Mouse (Mus musculus) neural tube, embryonic 12.5 days (tissue): Measurements from ENCODE around the gene Fam214a. TPM values are rescaled to one million over a fixed set of nuclear protein-coding genes. Genes with fewer than 3 reads are reported as not detected.
"Not testable (repeated sequence)": the region's sequence is repeated elsewhere in the genome, so short reads cannot be mapped to it uniquely, and the experiment has no call there.

Experiments
- ATAC-seq: fragments of 200-750 bp; cut with Nextera tagmentation; 2 replicates; pipeline ENCODE4 v1.8.0; 2017; ENCODE audit warnings: low read depth, mild to moderate bottlenecking, moderate TSS enrichment, moderate library complexity; ENCODE audit not compliant: low FRiP score
- H3K27ac ChIP-seq: fragments of 300-500 bp; sonication (generic); 2 replicates; pipeline ENCODE4 v1.5.1; 2016
- H3K27me3 ChIP-seq: fragments of 300-500 bp; sonication (generic); replicated peaks from 2 replicates; pipeline ENCODE4 v1.6.1; 2016; ENCODE audit warnings: mild to moderate bottlenecking
- H3K36me3 ChIP-seq: fragments of 300-500 bp; sonication (generic); 2 replicates; pipeline ENCODE4 v1.6.1; 2016; ENCODE audit warnings: mild to moderate bottlenecking
- H3K4me1 ChIP-seq: fragments of 300-500 bp; sonication (generic); 2 replicates; pipeline ENCODE4 v1.6.1; 2016
- H3K4me2 ChIP-seq: fragments of 300-500 bp; sonication (generic); replicated peaks from 2 replicates; pipeline ENCODE4 v1.6.1; 2016; ENCODE audit warnings: mild to moderate bottlenecking
- H3K4me3 ChIP-seq: fragments of 300-500 bp; sonication (generic); 2 replicates; pipeline ENCODE4 v1.5.1; 2016
- H3K9ac ChIP-seq: fragments of 300-500 bp; sonication (generic); 2 replicates; pipeline ENCODE4 v1.6.1; 2016; ENCODE audit warnings: mild to moderate bottlenecking
- H3K9me3 ChIP-seq: fragments of 300-500 bp; sonication (generic); 2 replicates; pipeline ENCODE4 v1.6.1; 2016; ENCODE audit warnings: mild to moderate bottlenecking
- WGBS: fragments of 180-500 bp; shearing (Covaris S2); methylation state at CpG from one replicate; pipeline ENCODE4 v1.1.7; 2016; 5-methylcytosine and 5-hydroxymethylcytosine counted together
- polyA plus RNA-seq: library from polyadenylated mRNA; unstranded; fragments of >200 nt; fragmentation: Nextera tagmentation; extraction: Ambion mirVana; gene quantifications from 2 replicates; pipeline ENCODE4 v1.2.1, GENCODE M21; 2016

Gene Fam214a
- polyA plus RNA-seq, 1 experiment from 2014 or later: 29.1 TPM

DNA sequence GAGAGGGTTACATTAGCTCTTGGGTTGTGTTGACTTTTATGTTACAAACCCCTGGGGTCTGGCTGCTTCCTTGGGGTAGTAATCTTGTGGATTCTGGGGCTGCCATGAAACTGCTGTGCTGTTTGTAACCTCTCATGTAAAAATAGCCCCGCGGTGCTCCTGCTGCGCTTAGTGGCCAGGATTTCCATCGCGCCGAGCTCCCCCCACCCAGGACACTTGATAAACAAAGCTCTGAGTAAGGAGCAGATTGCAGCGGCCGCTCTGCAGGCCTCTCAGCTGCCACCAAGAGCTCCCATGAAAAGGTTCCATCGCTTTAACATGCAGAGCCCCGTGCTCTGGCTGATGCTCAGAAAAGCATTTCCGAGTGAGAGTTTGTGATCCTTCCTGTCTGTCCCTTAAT is 22.1 kb downstream of the Fam214a start:
- peak overlapping the region; percentile 48 for H3K4me2 ChIP-seq
- peak overlapping the region; percentile 62; the same call in 1 of the 2 replicates for H3K27ac ChIP-seq
- H3K9me3 ChIP-seq: no peaks in the 10 kb centered on the region
- no peaks in the 10 kb centered on the region for H3K36me3 ChIP-seq
- H3K27me3 ChIP-seq: no peaks in the 10 kb centered on the region
- 0 out of 2 replicates have a peak overlapping the region, but pooled peaks have one; percentile 1 for H3K4me3 ChIP-seq
- H3K9ac ChIP-seq: peak overlapping the region; percentile 40; the same call in 1 of the 2 replicates
- H3K4me1 ChIP-seq: peaks cover 20% of the 10 kb centered on the region
- ATAC-seq: no peak
- WGBS: 4% methylated on average over 11 of the region's 11 CpGs

GRCm38 (mm10) chr9:74975416-74975815 is 22.7 kb downstream of the Fam214a start:
- Histone ChIP-seq H3K27ac (peak overlapping the region; percentile 80), H3K4me2 (peak overlapping the region; percentile 57), H3K4me1 (peaks cover 20% of the 10 kb centered on the region), H3K9me3 (no peaks in the 10 kb centered on the region), H3K4me3 (peak overlapping the region; percentile 38; the same call in 1 of the 2 replicates), H3K27me3 (no peaks in the 10 kb centered on the region), H3K9ac (peak overlapping the region; percentile 50; the same call in 1 of the 2 replicates), H3K36me3 (no peaks in the 10 kb centered on the region)
- ATAC-seq: peak; percentile 41
- 27% methylated on average over 7 of the region's 7 CpGs for WGBS

DNA sequence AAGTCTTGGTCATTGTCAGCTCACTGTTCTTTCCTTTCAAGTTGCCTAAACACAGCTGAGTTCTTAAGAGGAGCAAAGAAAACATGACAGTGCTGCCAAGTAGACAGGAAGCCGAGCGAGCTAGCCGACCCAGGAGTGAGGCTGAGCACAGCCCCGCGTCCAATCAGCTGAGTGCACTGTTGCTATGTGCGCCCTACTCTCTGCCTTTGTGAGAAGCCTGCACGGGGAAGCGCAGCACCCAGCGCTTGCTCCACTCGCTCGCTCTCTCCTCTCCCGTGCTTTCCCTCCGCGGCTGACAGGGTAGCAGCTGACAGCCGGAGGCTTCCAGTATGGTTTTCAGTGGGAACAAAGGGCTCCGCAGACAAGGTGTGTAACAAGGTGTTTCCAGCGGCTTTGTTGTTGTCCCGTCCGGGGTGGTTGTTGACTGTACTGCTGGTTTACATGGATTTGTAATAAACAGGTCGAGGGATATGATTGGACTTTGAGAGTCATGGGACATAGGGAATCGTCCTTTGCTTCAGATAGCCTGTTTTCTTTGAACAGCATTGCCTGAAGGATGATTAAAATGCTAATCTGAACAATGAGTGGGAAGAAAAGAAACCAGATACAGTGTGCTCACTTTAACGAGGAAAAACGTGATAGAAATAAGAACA is 23.4 kb downstream of the Fam214a start:
- H3K9ac ChIP-seq: peak overlapping the region; percentile 50
- H3K27me3 ChIP-seq: no peaks in the 10 kb centered on the region
- H3K4me3 ChIP-seq: peak overlapping the region; percentile 38
- H3K4me2 ChIP-seq: peak overlapping the region; percentile 57
- H3K9me3 ChIP-seq: no peaks in the 10 kb centered on the region
- H3K27ac ChIP-seq: peak overlapping the region; percentile 80
- WGBS: under 1% methylated on average over 23 of the region's 23 CpGs
- ATAC-seq: peak; percentile 98
- peaks cover 20% of the 10 kb centered on the region for H3K4me1 ChIP-seq
- no peaks in the 10 kb centered on the region for H3K36me3 ChIP-seq

- peaks cover 20% of the 10 kb centered on the region for H3K4me1 ChIP-seq
- H3K27ac ChIP-seq: no peak overlapping the region
- H3K27me3 ChIP-seq: no peaks in the 10 kb centered on the region
- no peaks in the 10 kb centered on the region for H3K9me3 ChIP-seq
- no peak overlapping the region for H3K9ac ChIP-seq
- ATAC-seq: no peak
- 81% methylated on average over 2 of the region's 2 CpGs for WGBS
- peak overlapping the region; percentile 57 for H3K4me2 ChIP-seq
- no peak overlapping the region for H3K4me3 ChIP-seq
- H3K36me3 ChIP-seq: no peaks in the 10 kb centered on the region
These were observed 24.6 kb downstream of the Fam214a start for GRCm38 (mm10) chr9:74977251-74977650.

DNA sequence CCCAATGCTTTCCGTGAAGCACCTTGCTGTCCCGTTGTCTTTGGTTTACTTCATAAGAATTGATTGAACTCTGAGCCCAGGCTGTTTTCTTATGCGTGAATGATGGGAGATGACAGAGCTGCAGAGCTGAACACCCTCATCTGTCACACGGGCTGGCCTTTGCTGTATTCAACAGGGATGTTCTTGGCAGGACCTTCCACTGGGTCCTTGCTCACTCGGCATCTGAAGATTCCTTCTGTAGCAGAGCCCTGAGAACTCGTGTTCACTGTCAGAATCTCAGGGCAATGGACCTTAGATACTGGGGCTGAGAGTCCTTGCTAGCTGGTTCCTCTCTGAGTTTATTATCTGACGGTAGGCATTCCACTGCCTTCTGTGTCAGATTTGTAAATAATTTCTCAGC is 25.3 kb downstream of the Fam214a start:
- Histone ChIP-seq H3K27me3 (no peaks in the 10 kb centered on the region), H3K9me3 (no peaks in the 10 kb centered on the region), H3K4me1 (peaks cover 20% of the 10 kb centered on the region), H3K36me3 (no peaks in the 10 kb centered on the region), H3K4me2 (peak overlapping the region; percentile 57), H3K4me3 (no peak overlapping the region), H3K27ac (no peak overlapping the region), H3K9ac (no peak overlapping the region)
- 78% methylated on average over 7 of the region's 7 CpGs for WGBS
- ATAC-seq: no peak

GRCm38 (mm10) chr9:74978868-74979267 is 26.2 kb downstream of the Fam214a start:
- Histone ChIP-seq H3K4me3 (no peak overlapping the region), H3K9ac (no peak overlapping the region), H3K4me2 (no peak overlapping the region; the same call in 1 of the 2 replicates), H3K27me3 (no peaks in the 10 kb centered on the region), H3K9me3 (no peaks in the 10 kb centered on the region), H3K4me1 (peaks cover 20% of the 10 kb centered on the region), H3K36me3 (no peaks in the 10 kb centered on the region), H3K27ac (no peak overlapping the region)
- no peak for ATAC-seq
- WGBS: 83% methylated on average over 7 of the region's 7 CpGs

- Histone ChIP-seq H3K4me1 (peaks cover 18% of the 10 kb centered on the region), H3K9me3 (no peaks in the 10 kb centered on the region), H3K27ac (no peak overlapping the region), H3K9ac (no peak overlapping the region), H3K4me2 (no peak overlapping the region), H3K27me3 (no peaks in the 10 kb centered on the region), H3K4me3 (no peak overlapping the region), H3K36me3 (no peaks in the 10 kb centered on the region)
- WGBS: 86% methylated on average over 5 of the region's 5 CpGs
- no peak for ATAC-seq
These were observed 26.7 kb downstream of the Fam214a start for GRCm38 (mm10) chr9:74979371-74979770.

DNA sequence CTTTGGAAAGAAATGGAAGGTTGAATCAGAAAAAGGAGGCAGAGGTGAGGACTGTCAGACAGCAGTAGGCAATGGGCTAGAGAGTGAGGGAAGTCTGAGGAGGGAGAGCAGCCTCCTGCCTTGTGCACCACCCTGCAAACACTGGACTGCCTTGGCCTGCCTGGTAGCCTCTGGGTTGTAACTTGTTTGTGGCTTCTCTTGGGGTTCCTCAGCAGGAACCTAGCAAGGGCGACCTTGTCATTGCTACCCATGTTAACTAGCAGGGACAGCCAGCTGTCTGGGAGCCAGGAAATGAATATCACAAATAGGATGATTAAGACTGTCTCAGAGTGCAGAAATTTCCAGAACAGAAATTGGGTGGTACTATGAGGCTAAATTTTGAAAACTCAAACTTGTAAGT is 27.2 kb downstream of the Fam214a start:
- H3K9ac ChIP-seq: no peak overlapping the region
- peaks cover 13% of the 10 kb centered on the region for H3K4me1 ChIP-seq
- H3K27me3 ChIP-seq: no peaks in the 10 kb centered on the region
- no peak overlapping the region for H3K27ac ChIP-seq
- H3K4me2 ChIP-seq: no peak overlapping the region
- H3K9me3 ChIP-seq: no peaks in the 10 kb centered on the region
- ATAC-seq: no peak
- no peak overlapping the region for H3K4me3 ChIP-seq
- H3K36me3 ChIP-seq: no peaks in the 10 kb centered on the region
- 94% methylated on average over 1 of the region's 1 CpGs for WGBS

DNA sequence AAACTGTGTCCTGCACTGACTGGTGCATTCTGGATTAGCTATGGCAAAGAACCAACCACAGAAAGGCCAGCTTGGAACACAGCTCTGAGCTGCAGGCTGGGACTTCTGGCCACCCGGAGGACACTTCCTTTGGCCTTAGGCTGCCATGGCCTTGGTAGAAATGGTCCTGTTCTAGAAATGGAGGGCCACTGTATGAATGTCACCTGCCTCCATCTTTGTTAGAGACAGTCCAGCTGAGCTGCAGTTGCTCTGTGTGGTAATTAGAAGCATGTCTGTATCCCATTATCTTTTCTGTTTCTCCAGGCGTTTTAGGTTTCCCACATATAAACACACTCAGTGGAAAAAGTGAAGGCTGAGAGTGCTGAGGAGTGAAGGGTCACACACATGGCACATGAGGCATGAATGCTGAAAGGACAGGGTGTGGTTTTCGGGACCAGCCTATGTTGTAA is 29.0 kb downstream of the Fam214a start:
- 73% methylated on average over 3 of the region's 3 CpGs for WGBS
- Histone ChIP-seq H3K4me3 (no peak overlapping the region), H3K9ac (no peak overlapping the region), H3K27me3 (no peaks in the 10 kb centered on the region), H3K4me1 (peaks cover 5% of the 10 kb centered on the region; the same call in 1 of the 2 replicates), H3K4me2 (no peak overlapping the region), H3K9me3 (no peaks in the 10 kb centered on the region), H3K36me3 (no peaks in the 10 kb centered on the region), H3K27ac (no peak overlapping the region)
- no peak for ATAC-seq

- Histone ChIP-seq H3K4me2 (no peak overlapping the region), H3K36me3 (no peaks in the 10 kb centered on the region), H3K4me3 (no peak overlapping the region), H3K27ac (no peak overlapping the region), H3K27me3 (no peaks in the 10 kb centered on the region), H3K9me3 (no peaks in the 10 kb centered on the region), H3K4me1 (peaks cover 5% of the 10 kb centered on the region; the same call in 1 of the 2 replicates), H3K9ac (no peak overlapping the region)
- ATAC-seq: no peak
- WGBS: 86% methylated on average over 8 of the region's 8 CpGs
These were observed 29.5 kb downstream of the Fam214a start for GRCm38 (mm10) chr9:74982193-74982592.

GRCm38 (mm10) chr9:74982722-74983121 is 30.0 kb downstream of the Fam214a start:
- not testable (repeated sequence) for H3K4me1 ChIP-seq

GRCm38 (mm10) chr9:74985173-74985715 is 32.6 kb downstream of the Fam214a start:
- H3K27ac ChIP-seq: no peak overlapping the region
- H3K4me1 ChIP-seq: no peaks in the 10 kb centered on the region
- no peak overlapping the region for H3K4me2 ChIP-seq
- no peaks in the 10 kb centered on the region for H3K9me3 ChIP-seq
- no peaks in the 10 kb centered on the region for H3K27me3 ChIP-seq
- no peak overlapping the region for H3K9ac ChIP-seq
- WGBS: 87% methylated on average over 14 of the region's 14 CpGs
- no peak for ATAC-seq
- H3K36me3 ChIP-seq: no peaks in the 10 kb centered on the region
- no peak overlapping the region for H3K4me3 ChIP-seq

More at GRCm38 (mm10) chr9:74982722-74983121, 30.0 kb downstream of the Fam214a start:
- H3K36me3 ChIP-seq, H3K27me3 ChIP-seq, ATAC-seq, H3K9me3 ChIP-seq, H3K4me3 ChIP-seq, H3K9ac ChIP-seq, H3K27ac ChIP-seq, H3K4me2 ChIP-seq: not testable (repeated sequence)
- WGBS: 74% methylated on average over 1 of the region's 1 CpGs
